Mouse (Mus musculus) liver, postnatal 0 days (tissue): ENCODE results near the gene Lrrc49.

ENCODE experiments used
- CTCF ChIP-seq: sonication (generic); IDR thresholded peaks from 2 replicates; pipeline ENCODE4 v1.5.1; 2016; ENCODE audit warnings: antibody characterized with exemption, low read depth
- EP300 ChIP-seq: IDR thresholded peaks from 2 replicates; pipeline ENCODE4 v1.6.1; 2016; ENCODE audit warnings: antibody characterized with exemption, low read depth, mild to moderate bottlenecking

- TF ChIP-seq CTCF = peak; percentile 12; the same call in 1 of the 2 replicates
- TF ChIP-seq EP300 = no peak
Measured at GRCm38 (mm10) chr9:60586920-60587319, 101.0 kb downstream of the Lrrc49 start.
